Mouse (Mus musculus): ENCODE data around the gene Fcrl1.

DNA sequence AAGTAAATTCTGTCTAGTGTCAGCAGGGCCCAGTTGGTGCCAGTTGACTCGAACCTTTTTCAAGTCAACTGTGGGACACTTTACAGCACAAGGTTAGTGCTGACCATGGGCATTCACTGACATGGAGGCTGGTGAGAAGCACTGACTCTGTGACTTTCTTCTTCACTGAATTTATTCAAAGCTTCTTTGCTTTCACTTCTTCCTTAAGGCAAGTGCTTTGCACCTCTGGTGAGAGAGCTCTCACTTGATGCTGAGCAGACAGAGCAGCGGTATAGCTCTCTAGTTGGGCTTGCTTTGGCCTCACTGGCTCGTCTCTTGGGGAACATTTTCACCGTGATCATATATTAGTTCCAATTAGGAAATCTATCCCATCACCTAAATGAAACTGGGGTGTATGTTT is 23.7 kb downstream of the Fcrl1 start:
- TF ChIP-seq CTCF (IDR thresholded peaks at IDR 0.05; ENCODE audit: borderline replicate concordance, insufficient read depth, low read depth, low read length), result no peak
- no peak for TF ChIP-seq POLR2A (IDR thresholded peaks at IDR 0.05; ENCODE audit: borderline replicate concordance, insufficient read depth, low read length)

All from cerebellum, adult 2 months (tissue).